Mouse (Mus musculus) C2C12 (cell line): ENCODE results near the gene Olfr263. TPM values are rescaled to one million over a fixed set of nuclear protein-coding genes. Genes with fewer than 3 reads are reported as not detected.

ENCODE experiments used
- H3K27me3 ChIP-seq: one replicate; pipeline ENCODE4 v1.6.1; 2011; ENCODE audit not compliant: control insufficient read depth, insufficient read depth, insufficient read length
- H3K36me3 ChIP-seq: one replicate; pipeline ENCODE4 v1.6.1; 2011; ENCODE audit not compliant: control insufficient read depth, insufficient read depth
- H3K4me3 ChIP-seq: one replicate; pipeline ENCODE4 v1.5.1; 2011; ENCODE audit warnings: mild to moderate bottlenecking, control low read depth; ENCODE audit not compliant: poor library complexity, insufficient read depth, severe bottlenecking
- H3K79me2 ChIP-seq: one replicate; pipeline ENCODE4 v1.6.1; 2011; ENCODE audit not compliant: control insufficient read depth, insufficient read depth
- H3K79me3 ChIP-seq: one replicate; pipeline ENCODE4 v1.6.1; 2011; ENCODE audit warnings: low read depth, control low read depth
- H3ac ChIP-seq: one replicate; pipeline ENCODE3; 2011; ENCODE audit warnings: low read depth; ENCODE audit not compliant: control insufficient read depth, insufficient read length
- CEBPB ChIP-seq: IDR thresholded peaks from one replicate; pipeline ENCODE4 v1.6.1; 2011; ENCODE audit warnings: low read depth, mild to moderate bottlenecking, control low read depth, moderate library complexity
- CTCF ChIP-seq: IDR thresholded peaks from one replicate; pipeline ENCODE4 v1.5.1; 2011; ENCODE audit not compliant: control insufficient read depth, insufficient read depth, insufficient read length
- FOSL1 ChIP-seq: IDR thresholded peaks from one replicate; pipeline ENCODE4 v1.8.0; 2011; ENCODE audit warnings: mild to moderate bottlenecking, low read length; ENCODE audit not compliant: poor library complexity, insufficient read depth, severe bottlenecking
- MAX ChIP-seq: IDR thresholded peaks from one replicate; pipeline ENCODE4 v1.6.1; 2011; ENCODE audit warnings: mild to moderate bottlenecking, control low read depth
- MYOD1 ChIP-seq: IDR thresholded peaks from one replicate; pipeline ENCODE4 v1.6.1; 2011; ENCODE audit warnings: low read depth; ENCODE audit not compliant: control insufficient read depth, insufficient read length
- MYOG ChIP-seq: IDR thresholded peaks from one replicate; pipeline ENCODE4 v1.6.1; 2011; ENCODE audit not compliant: control insufficient read depth, insufficient read length; ENCODE audit errors: extremely low read depth
- USF1 ChIP-seq: IDR thresholded peaks from one replicate; pipeline ENCODE4 v1.6.1; 2011; ENCODE audit warnings: low read depth, mild to moderate bottlenecking, control low read depth, moderate library complexity
- polyA plus RNA-seq: library from polyadenylated mRNA; unstranded; fragments of >200 nt; fragmentation: generic; extraction: Trizol; gene quantifications from one replicate; pipeline ENCODE4 v1.2.1, GENCODE M21; 2012; ENCODE audit warnings: missing spikeins

Gene Olfr263
- polyA plus RNA-seq, 1 experiment = not detected

- Histone ChIP-seq H3K4me3 (no peak within 1 kb of the TSS), H3K79me3 (no peaks in the 10 kb centered on the region), H3K36me3 (no peaks in the 10 kb centered on the region), H3K79me2 (no peaks in the 10 kb centered on the region), H3K27me3 (no peaks in the 10 kb centered on the region), H3ac (no peak within 1 kb of the TSS)
- TF ChIP-seq MYOD1 (no peak), MYOG (no peak), USF1 (no peak), CTCF (no peak), MAX (no peak), FOSL1 (no peak), CEBPB (no peak)
These were observed 16.3 kb downstream of the Olfr263 start, which contains the start of gene Olfr1368 for GRCm38 (mm10) chr13:21145767-21146166. Gene Olfr1368, minus strand, starts transcription at chr13:21145867.

GRCm38 (mm10) chr13:21155888-21156287 lies 26.4 kb downstream of the Olfr263 start:
- Histone ChIP-seq H3K27me3 (no peaks in the 10 kb centered on the region), H3K79me2 (no peaks in the 10 kb centered on the region), H3K4me3 (no peak overlapping the region), H3ac (no peak overlapping the region), H3K36me3 (no peaks in the 10 kb centered on the region), H3K79me3 (no peaks in the 10 kb centered on the region)
- TF ChIP-seq USF1 (no peak), CEBPB (no peak), MAX (no peak), MYOD1 (no peak), FOSL1 (no peak), MYOG (no peak), CTCF (no peak)

GRCm38 (mm10) chr13:21158071-21158470 lies 28.6 kb downstream of the Olfr263 start:
- no peaks in the 10 kb centered on the region for H3K79me2 ChIP-seq
- no peak for TF ChIP-seq CTCF
- no peak for TF ChIP-seq USF1
- TF ChIP-seq FOSL1 = no peak
- TF ChIP-seq MYOD1 = no peak
- no peak for TF ChIP-seq CEBPB
- TF ChIP-seq MYOG = no peak
- no peak for TF ChIP-seq MAX
- H3K79me3 ChIP-seq = no peaks in the 10 kb centered on the region
- no peak overlapping the region for H3ac ChIP-seq
- H3K4me3 ChIP-seq = no peak overlapping the region
- H3K27me3 ChIP-seq = no peaks in the 10 kb centered on the region
- no peaks in the 10 kb centered on the region for H3K36me3 ChIP-seq

- H3K27me3 ChIP-seq = no peaks in the 10 kb centered on the region
- TF ChIP-seq USF1 = no peak
- peak; percentile 80 for TF ChIP-seq CTCF
These were observed 29.5 kb downstream of the Olfr263 start for GRCm38 (mm10) chr13:21158785-21159474.

GRCm38 (mm10) chr13:21159475-21159819 lies 30.0 kb downstream of the Olfr263 start:
- H3K36me3 ChIP-seq = no peaks in the 10 kb centered on the region
- H3K27me3 ChIP-seq = no peaks in the 10 kb centered on the region
- peak overlapping the region; percentile 48 for H3K4me3 ChIP-seq
- peak overlapping the region; percentile 69 for H3ac ChIP-seq
- no peaks in the 10 kb centered on the region for H3K79me3 ChIP-seq
- TF ChIP-seq MYOD1 (no peak), MYOG (no peak), USF1 (no peak), CEBPB (no peak), MAX (no peak), CTCF (no peak), FOSL1 (no peak)
- H3K79me2 ChIP-seq = no peaks in the 10 kb centered on the region

More at GRCm38 (mm10) chr13:21158785-21159474, 29.5 kb downstream of the Olfr263 start:
- peak overlapping the region; percentile 69 for H3ac ChIP-seq
- H3K4me3 ChIP-seq = peak overlapping the region; percentile 48
- no peaks in the 10 kb centered on the region for H3K79me3 ChIP-seq
- H3K79me2 ChIP-seq = no peaks in the 10 kb centered on the region
- H3K36me3 ChIP-seq = no peaks in the 10 kb centered on the region

- Histone ChIP-seq H3ac (peak overlapping the region; percentile 54), H3K27me3 (no peaks in the 10 kb centered on the region), H3K36me3 (no peaks in the 10 kb centered on the region), H3K4me3 (peak overlapping the region; percentile 48), H3K79me2 (no peaks in the 10 kb centered on the region), H3K79me3 (no peaks in the 10 kb centered on the region)
- TF ChIP-seq CEBPB (no peak), MYOG (no peak), USF1 (no peak), MYOD1 (no peak), CTCF (no peak), FOSL1 (no peak), MAX (no peak)
These were observed 30.6 kb downstream of the Olfr263 start for GRCm38 (mm10) chr13:21160041-21160511.
